Mouse (Mus musculus): ENCODE results near the gene Apaf1.

DNA sequence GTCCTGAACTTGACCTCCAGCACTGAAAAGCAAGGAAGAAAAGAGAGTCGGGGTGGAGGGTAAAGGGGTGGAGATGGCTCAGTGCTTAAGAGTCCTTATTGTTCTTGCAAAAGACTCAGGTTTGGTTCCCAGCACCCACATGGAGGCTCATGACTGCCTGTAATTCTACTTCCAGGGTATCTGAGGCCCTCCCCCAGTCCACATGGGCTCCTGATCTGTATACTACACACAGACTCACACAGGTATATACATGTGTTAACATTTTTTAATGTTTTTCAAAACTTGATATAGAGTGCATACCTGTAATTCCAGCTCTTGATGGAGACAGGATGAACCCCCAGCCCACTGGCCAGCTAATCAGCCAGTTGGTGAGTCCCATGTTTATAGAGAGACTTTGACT, 17.5 kb upstream of the Apaf1 start:
- TF ChIP-seq ZC3H11A (IDR thresholded peaks at IDR 0.05; ENCODE audit: borderline replicate concordance, low read depth, low read length) (no peak), CHD2 (IDR thresholded peaks at IDR 0.05; ENCODE audit: low read depth, low read length) (no peak)
